Mouse (Mus musculus) cerebellum, postnatal 10 days (tissue): Measurements from ENCODE around the gene Insl5.

Source experiments
- DNase-seq, 2 experiments: peaks; one replicate each; pipeline ENCODE4 v3.0.0; 2021; ENCODE audit warnings: mixed read lengths in 2 of 2

The Insl5 gene

DNA sequence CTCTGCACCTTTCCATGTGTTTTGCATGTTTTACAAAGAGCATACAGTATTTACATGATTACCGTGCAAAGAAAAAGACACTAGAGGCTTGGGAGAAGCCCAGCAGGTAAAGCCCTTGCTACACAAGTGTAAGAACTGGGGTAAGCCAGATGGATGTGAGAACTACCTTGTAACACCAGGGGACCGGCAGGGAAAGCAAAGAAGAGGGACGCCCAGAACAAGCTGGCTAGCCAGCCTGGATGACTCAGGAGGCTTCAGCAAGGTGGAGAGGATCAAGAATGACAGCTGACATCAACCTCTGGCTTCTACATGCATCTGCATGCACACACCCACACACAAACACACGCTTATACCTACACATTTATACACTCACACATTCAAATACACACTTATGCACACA is 36.6 kb downstream of the Insl5 start:
- no peak for DNase-seq

DNA sequence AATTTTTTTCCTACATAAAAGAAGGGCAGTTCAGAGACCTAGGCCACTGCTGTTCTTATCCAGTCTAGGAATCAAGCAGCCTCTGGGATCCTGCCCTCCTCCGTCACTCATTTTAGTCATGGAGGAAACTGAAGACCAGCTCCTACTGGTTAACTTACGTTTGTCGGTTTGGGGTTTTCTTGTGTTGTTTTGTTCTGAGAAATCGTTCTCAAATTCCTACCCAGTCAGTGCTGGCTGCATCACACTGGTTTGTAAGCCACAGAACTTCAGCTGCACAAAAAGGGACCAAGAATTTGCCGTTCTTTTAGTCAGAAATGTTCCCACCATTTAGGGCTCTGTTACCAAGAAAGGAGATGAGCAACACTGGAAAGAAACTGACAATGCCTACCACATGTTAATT is 37.3 kb downstream of the Insl5 start:
- DNase-seq: no peak

DNA sequence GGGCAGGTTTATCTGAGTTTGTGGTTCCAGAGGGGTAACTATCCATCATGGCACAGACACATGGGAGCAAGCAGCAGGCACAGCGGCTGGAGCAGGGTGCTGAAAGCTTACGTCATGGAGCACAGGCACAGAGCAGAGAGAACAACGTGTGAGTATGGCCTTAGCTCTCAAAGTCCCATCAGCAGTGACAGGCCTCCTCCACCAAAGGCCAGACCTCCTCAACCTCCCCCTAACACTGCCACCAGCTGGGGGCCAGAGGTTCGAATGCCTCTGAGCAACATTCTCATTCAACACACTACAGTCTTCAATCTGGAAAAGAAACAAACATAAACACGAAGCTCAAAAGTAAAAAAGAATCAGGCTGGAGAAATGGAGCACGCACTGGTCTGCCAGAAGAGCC is 38.1 kb downstream of the Insl5 start:
- no peak for DNase-seq

DNA sequence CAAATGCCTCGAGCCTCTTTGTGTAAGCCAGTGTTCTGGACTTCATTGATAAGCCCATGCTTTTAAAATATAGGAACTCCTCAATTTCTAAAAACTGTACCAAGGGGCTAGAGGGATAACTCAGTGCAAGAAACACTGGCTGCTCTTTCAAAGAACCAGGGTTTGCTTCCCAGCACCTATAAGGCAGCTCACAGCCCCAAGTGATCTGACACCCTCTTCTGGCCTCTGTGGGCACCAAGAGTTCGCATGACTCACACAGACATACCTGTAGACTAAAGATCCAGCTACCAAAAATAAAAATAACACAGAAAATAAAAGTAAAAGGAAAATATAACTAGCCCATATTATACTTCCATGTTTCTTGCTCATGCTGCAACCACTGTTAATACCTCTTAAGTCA is 38.9 kb downstream of the Insl5 start:
- no peak for DNase-seq

DNA sequence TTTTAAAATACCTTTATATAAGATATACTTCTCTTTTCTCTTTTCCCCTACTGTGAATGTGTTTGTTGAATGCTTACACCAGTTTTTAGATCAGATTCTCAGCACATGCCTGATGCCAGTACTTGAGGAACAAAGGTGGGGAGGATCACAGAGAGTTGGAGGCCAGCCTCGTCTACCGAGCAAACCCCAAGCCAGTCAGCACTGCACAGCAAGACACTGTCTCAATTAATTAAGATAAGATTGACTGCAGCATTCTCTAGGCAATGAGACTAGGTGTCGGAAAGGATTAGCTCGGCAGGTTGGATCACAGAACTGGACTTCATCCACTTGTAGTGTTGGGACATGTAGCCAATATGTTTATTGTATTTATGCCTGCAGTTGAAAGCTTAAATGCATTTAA is 39.3 kb downstream of the Insl5 start:
- DNase-seq: peak; percentile 21 to 26

DNA sequence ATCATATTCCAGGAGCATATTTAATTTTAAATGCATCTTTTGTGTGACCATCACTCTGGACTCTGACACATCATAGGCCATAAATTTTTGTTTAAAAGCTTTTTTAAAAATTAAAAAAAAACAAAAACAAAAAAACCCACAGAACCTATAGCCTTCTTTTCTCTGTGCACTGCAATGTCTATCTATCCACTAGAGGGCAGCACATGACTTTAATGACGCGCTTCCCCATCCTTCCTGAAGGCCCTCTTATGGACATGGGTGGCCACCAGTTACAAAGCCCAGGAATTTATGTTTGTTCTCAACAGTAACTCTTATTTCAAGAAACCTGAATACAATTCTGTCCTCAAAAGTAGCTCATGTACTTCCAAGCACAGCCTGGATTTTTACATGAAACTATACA is 39.7 kb downstream of the Insl5 start:
- DNase-seq: peak; percentile 78 to 90

DNA sequence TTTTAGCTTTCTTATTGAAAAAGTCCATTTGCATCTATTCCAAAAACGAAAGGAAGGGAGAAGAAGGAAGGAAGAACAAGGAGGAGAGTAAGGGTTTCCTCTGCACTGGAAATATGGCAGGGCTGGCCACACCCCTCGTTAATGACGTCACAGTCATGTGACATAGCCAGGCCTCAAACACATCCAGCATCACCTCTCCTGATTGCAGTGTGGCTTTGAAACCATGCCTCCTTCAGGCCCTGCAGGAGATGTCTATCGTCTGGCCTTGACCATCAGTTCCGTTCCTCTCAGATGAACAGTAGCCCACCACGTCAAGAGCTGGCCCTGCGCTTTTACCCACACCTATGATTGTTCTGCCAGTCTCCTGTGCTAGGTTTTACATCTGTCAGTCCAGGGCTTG is 40.5 kb downstream of the Insl5 start:
- DNase-seq: peak in 1 of 2 experiments; percentile 21

DNA sequence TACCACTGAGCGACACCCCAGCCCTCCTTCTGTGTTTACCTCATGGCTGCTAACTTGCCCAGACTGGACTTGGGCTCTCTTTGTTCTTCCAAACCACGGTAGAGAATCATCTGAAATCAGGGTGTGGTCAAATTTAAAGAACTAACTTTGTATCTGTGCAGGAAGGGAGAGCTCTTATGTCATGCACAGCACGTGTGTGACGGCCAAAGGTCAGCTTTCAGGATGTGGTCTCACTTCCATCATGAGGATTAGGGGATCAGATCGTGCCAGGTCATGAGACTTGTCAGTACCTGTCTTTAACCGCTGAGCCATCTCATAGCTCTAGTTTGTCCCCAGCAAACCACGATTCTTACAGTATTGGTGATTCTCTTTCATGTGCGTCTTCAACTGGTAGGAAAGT is 44.9 kb downstream of the Insl5 start:
- DNase-seq: no peak

DNA sequence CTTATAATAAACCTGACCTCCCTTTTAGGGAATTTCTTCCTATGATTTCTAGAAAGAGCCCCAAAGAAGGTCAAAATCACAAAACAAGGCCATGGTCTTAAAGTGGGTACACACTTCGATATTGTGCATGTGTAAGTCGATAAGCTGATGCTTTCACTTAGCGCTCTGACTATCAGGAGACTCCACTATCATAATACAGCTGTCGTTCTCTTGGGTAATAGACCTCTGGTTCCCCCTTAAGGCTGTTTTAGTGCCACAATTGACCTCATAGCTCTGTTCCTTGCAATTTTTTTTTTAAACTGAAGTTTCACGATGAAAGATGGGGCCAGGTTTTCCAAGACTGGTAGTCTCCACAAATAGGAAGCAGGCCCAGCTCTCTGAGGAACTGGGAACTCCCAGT is 47.3 kb downstream of the Insl5 start:
- DNase-seq: no peak

DNA sequence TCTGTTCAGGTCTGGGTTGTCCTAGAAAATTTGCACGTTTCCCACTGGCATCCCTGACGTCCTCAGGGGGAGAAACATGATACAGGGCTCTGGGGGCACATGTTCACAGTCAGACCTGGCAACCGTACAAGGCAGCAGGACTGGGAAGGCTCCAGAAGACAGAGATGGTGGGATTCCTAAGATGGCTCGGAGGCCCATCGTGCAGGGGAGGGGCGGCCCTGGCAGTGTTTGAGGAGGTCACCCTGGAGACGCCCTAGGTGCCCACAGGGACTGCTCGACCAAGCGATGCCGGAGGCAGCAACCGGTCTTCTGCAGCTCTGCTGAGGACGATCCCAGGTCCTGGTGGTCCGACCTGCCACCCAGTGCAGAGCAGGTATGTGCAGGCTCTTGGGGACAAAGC is 48.2 kb downstream of the Insl5 start, which contains the start of gene Tctex1d1:
TSS of gene Tctex1d1 (plus strand) at position 167 of the 400 bp plus-strand sequence.
- peak; percentile 58 to 63 for DNase-seq

DNA sequence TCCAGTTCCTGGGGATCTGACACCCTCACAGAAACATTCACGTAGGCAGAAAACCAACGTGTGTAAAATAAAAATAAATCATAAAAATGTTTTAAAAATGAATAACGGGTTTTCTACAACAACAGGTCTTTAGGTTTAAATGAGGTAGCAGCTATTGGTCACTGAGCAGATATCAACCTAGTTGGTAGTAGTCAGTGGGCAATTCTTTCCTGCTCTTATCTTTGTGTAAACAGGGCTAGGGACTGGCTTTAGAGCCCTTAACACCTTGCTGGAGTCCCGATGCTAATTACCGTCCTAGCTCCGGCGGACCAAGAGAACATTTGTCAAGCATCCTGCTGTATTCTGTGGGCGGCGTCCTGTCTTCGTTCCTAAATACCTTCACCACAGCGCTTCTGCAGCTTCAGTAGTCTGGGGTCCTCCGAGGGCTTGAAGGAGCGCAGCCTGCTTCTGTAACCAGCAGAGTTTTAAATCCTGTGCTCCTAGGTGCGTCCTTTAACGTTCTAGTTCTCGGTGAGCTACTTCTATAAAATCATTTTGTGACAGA is 48.8 kb downstream of the Insl5 start:
- peak in 1 of 2 experiments; percentile 28 for DNase-seq

DNA sequence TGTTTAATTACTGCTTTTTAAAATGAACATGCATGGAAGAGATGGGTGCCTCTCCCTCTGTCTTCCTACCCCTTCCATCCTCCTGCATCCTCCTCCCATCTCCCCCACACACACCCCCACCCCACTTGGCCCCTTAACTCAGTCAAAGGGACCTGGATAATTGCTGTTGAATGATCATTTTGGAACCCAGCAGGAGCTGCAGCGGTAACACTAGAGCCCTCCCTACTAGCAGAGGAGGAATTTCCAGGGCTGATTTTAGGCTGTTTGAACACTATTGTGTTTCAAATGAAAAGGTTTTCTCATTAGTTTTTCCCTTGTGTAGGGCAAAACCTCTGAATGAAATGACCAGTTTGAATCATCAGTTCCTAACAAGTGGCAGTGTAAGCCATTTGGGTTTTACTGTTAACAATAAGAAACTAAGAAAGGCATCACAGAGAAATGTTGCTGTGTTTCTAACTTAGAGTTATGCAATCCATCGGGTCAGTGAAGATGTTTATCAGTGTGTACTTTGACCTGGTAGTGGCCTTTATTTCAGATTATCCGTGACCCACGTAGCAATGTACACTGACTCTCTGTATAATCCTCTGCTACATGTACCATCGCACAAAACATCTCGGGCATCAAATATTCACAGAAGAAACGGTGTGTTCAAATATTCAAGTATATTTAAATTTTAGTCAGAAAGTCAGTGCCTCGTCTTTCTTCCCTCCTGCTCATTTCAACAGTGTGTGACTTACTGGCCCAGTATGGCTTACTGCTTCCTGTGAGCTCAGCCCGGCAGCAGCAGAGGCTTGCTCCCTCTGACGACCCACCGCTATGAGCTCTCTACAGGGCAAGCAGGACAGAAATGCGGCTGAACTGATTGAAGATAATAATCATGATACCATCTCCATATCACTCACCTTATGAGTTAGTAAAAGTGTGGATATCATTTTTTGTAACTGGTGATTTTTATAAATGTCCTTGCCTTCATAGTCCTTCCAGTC is 50.1 kb downstream of the Insl5 start:
- DNase-seq: no peak

DNA sequence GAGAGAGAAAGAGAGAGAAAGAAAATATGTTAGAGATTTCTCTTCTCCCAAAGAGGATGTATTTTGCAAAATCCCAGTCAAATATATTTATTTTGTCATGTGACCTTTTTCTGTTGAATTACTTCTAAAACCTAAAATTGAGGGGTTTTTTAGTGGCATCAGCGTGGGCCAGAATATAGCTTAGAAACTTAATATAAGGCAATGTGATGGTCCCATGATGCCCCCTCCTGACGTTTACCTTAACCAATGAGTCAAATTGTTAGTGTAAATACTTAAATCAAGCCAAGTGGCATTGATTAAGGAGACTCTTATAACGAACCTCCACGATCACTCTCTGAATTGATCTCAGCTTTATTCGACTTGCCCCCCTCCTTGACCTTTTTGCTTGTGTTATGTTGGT is 52.5 kb downstream of the Insl5 start:
- no peak for DNase-seq

DNA sequence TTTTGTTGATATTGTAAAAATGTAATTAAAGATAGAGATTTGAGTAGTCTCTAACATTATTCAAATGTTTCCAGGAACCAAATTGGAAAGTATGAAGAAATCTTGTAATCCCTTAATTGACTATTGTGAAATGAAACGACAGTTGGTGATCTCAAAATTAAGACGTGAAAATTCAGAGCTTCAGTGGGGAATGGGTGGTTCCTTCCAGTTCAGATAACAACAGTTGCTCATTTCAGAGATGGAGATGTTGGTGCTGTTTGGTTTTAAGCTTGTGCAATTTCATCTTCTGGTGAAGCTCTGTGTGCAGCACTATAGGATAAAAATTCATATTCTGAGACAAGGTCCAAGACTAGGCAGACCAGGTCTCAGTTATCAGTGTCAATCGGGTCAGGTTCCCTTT is 54.6 kb downstream of the Insl5 start:
- DNase-seq: no peak

DNA sequence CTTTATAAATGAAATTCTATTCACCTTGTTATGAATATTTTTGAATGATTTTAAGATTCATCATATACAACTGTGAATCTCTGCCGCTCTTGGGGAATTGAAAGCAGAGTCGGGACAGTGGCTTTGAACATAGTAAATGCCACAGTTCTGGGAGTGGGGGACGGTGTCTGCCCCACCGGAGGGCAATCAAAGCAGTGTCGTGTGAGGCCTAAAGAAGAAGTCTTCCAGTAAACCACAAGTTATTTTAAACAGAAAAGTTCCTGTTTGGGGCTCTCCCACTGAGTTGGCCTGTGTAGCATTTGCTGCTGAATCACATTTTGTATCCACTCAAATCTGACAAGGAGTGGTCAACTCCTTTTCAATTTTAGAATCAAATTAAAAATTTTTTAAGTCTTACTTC is 55.5 kb downstream of the Insl5 start:
- DNase-seq: no peak

DNA sequence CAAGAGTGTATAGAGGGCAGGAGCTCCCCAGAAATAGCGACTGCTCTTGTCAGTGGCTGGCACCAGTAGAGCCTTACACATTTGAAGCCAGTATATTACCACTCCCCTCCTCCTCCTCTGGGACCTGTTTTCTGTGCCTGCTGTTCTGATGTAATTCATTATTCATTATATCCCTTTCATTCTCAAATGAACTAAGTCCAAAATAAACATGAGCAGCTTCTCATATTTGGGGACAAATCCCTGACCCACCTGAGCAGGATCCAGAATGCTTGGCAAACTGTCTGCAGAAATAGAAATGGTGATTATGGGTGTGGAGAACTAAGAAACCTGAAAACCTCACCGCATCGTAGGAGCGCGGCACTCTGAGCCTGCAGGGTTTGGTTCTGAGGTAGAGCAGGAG is 57.0 kb downstream of the Insl5 start:
- no peak for DNase-seq
